Mouse (Mus musculus) CH12.LX (cell line): ENCODE data around the gene S100a1. TPM values are rescaled to one million over a fixed set of nuclear protein-coding genes. Genes with fewer than 3 reads are reported as not detected.

ENCODE experiments used
- DNase-seq: peaks from one replicate; pipeline ENCODE4 v3.0.0-alpha.2; 2013; ENCODE audit errors: extremely low read depth
- H3K27ac ChIP-seq: 2 replicates; pipeline ENCODE4 v1.5.1; 2012; ENCODE audit warnings: low read depth, mild to moderate bottlenecking, control low read depth, moderate library complexity; ENCODE audit not compliant: insufficient read depth
- H3K27me3 ChIP-seq: replicated peaks from 2 replicates; pipeline ENCODE3; 2012; ENCODE audit warnings: inconsistent platforms
- H3K36me3 ChIP-seq, 2 experiments: replicated peaks in 1 of 2; 2 replicates each; pipeline versions ENCODE3 to v1.6.1; 2012; ENCODE audit warnings: inconsistent platforms in 1 of 2, low read length in 1 of 2, mild to moderate bottlenecking in 1 of 2, mixed read lengths in 1 of 2, moderate library complexity in 1 of 2; ENCODE audit not compliant: control insufficient read depth in 1 of 2, insufficient read depth in 1 of 2
- H3K4me1 ChIP-seq, 2 experiments: 2 replicates each; pipeline ENCODE4 v1.6.1; 2012; ENCODE audit warnings: inconsistent platforms in 1 of 2, moderate library complexity in 1 of 2; ENCODE audit not compliant: insufficient read depth in 2 of 2, control insufficient read depth in 1 of 2
- H3K4me2 ChIP-seq: 2 replicates; pipeline ENCODE4 v1.6.1; 2012; ENCODE audit warnings: low read depth, mild to moderate bottlenecking, control low read depth; ENCODE audit not compliant: poor library complexity, insufficient read depth, severe bottlenecking
- H3K4me3 ChIP-seq, 3 experiments: fragments of 150-350 bp in 1 of 3; sonication (generic) in 1 of 3; replicated peaks in 1 of 3; 2 replicates each; pipeline versions ENCODE3 to v1.5.1; 2011 to 2012; ENCODE audit warnings: low read depth in 2 of 3, low read length in 2 of 3, mild to moderate bottlenecking in 2 of 3, moderate library complexity in 2 of 3, control low read depth in 1 of 3, improper control_type of control experiment in 1 of 3, inconsistent platforms in 1 of 3, mixed read lengths in 1 of 3; ENCODE audit not compliant: poor library complexity in 1 of 3
- H3K79me2 ChIP-seq: replicated peaks from 2 replicates; pipeline ENCODE4 v1.6.1; 2012; ENCODE audit warnings: mild to moderate bottlenecking, moderate library complexity; ENCODE audit not compliant: control insufficient read depth, poor library complexity, insufficient read depth, severe bottlenecking; ENCODE audit errors: extremely low read depth
- H3K9ac ChIP-seq: 2 replicates; pipeline ENCODE4 v1.6.1; 2012; ENCODE audit warnings: low read depth, mild to moderate bottlenecking, control low read depth, moderate library complexity; ENCODE audit not compliant: insufficient read depth
- H3K9me3 ChIP-seq: replicated peaks from 2 replicates; pipeline ENCODE3; 2012; ENCODE audit warnings: low read length, inconsistent platforms, mixed read lengths
- CHD2 ChIP-seq: IDR thresholded peaks from 2 replicates; pipeline ENCODE4 v1.6.1; 2011; ENCODE audit warnings: low read length, improper control_type of control experiment
- CTCF ChIP-seq, 2 experiments: IDR thresholded peaks in 1 of 2; conservative IDR thresholded peaks in 1 of 2; 2 replicates each; pipeline ENCODE4 v1.5.1; 2011 to 2012; ENCODE audit warnings: low read depth in 2 of 2, low read length in 2 of 2, improper control_type of control experiment in 1 of 2, inconsistent platforms in 1 of 2, mild to moderate bottlenecking in 1 of 2, moderate library complexity in 1 of 2
- ELF1 ChIP-seq: IDR thresholded peaks from 2 replicates; pipeline ENCODE4 v1.6.1; 2014; ENCODE audit warnings: low read depth, mild to moderate bottlenecking, inconsistent platforms, low read length, improper control_type of control experiment
- EP300 ChIP-seq: IDR thresholded peaks from 2 replicates; pipeline ENCODE4 v1.6.1; 2011; ENCODE audit warnings: low read length, improper control_type of control experiment
- GABPA ChIP-seq: IDR thresholded peaks from 2 replicates; pipeline ENCODE4 v1.6.1; 2012; ENCODE audit warnings: low read depth, low read length, improper control_type of control experiment, inconsistent platforms; ENCODE audit not compliant: insufficient replicate concordance
- IRF4 ChIP-seq: IDR thresholded peaks from 2 replicates; pipeline ENCODE4 v1.6.1; 2014; ENCODE audit warnings: low read depth, mild to moderate bottlenecking, inconsistent platforms, low read length, improper control_type of control experiment
- KAT2A ChIP-seq: IDR thresholded peaks from 2 replicates; pipeline ENCODE4 v1.6.1; 2012; ENCODE audit warnings: low read length, improper control_type of control experiment, inconsistent platforms; ENCODE audit not compliant: insufficient replicate concordance
- MAFK ChIP-seq: IDR thresholded peaks from 2 replicates; pipeline ENCODE4 v1.6.1; 2011; ENCODE audit warnings: low read length, improper control_type of control experiment; ENCODE audit not compliant: insufficient replicate concordance
- MAX ChIP-seq: IDR thresholded peaks from 2 replicates; pipeline ENCODE4 v1.6.1; 2011; ENCODE audit warnings: low read length, improper control_type of control experiment
- MEF2A ChIP-seq: IDR thresholded peaks from 2 replicates; pipeline ENCODE4 v1.6.1; 2014; ENCODE audit warnings: low read depth, mild to moderate bottlenecking, inconsistent platforms, low read length, improper control_type of control experiment, borderline replicate concordance
- NRF1 ChIP-seq: IDR thresholded peaks from 2 replicates; pipeline ENCODE4 v1.6.1; 2014; ENCODE audit warnings: low read depth, mild to moderate bottlenecking, inconsistent platforms, low read length, improper control_type of control experiment, moderate library complexity
- PAX5 ChIP-seq: IDR thresholded peaks from 2 replicates; pipeline ENCODE4 v1.6.1; 2012; ENCODE audit warnings: low read length, inconsistent platforms, mixed read lengths
- RAD21 ChIP-seq: IDR thresholded peaks from 2 replicates; pipeline ENCODE4 v1.6.1; 2011; ENCODE audit warnings: low read depth, mild to moderate bottlenecking, low read length, improper control_type of control experiment, moderate library complexity
- SIN3A ChIP-seq: IDR thresholded peaks from 2 replicates; pipeline ENCODE4 v1.6.1; 2012; ENCODE audit warnings: low read length, improper control_type of control experiment, inconsistent platforms
- SMC3 ChIP-seq: IDR thresholded peaks from 2 replicates; pipeline ENCODE4 v1.6.1; 2011; ENCODE audit warnings: low read depth, low read length, improper control_type of control experiment
- TBP ChIP-seq: conservative IDR thresholded peaks from 2 replicates; pipeline ENCODE4 v1.6.1; 2011; ENCODE audit warnings: low read depth, low read length, improper control_type of control experiment
- TCF12 ChIP-seq: IDR thresholded peaks from 2 replicates; pipeline ENCODE4 v1.6.1; 2014; ENCODE audit warnings: low read depth, mild to moderate bottlenecking, inconsistent platforms, low read length, improper control_type of control experiment
- UBTF ChIP-seq: IDR thresholded peaks from 2 replicates; pipeline ENCODE4 v1.6.1; 2012; ENCODE audit warnings: low read depth, mild to moderate bottlenecking, inconsistent platforms, low read length, improper control_type of control experiment, moderate library complexity
- USF1 ChIP-seq: IDR thresholded peaks from 2 replicates; pipeline ENCODE4 v1.6.1; 2014; ENCODE audit warnings: low read depth, mild to moderate bottlenecking, inconsistent platforms, low read length, improper control_type of control experiment
- ZC3H11A ChIP-seq: IDR thresholded peaks from 2 replicates; pipeline ENCODE4 v1.6.1; 2012; ENCODE audit warnings: low read depth, mild to moderate bottlenecking, inconsistent platforms, low read length, improper control_type of control experiment
- ZMIZ1 ChIP-seq: IDR thresholded peaks from 2 replicates; pipeline ENCODE4 v1.6.1; 2012; ENCODE audit warnings: low read depth, mild to moderate bottlenecking, inconsistent platforms, low read length, improper control_type of control experiment
- dilution Hi-C: fragments of 300-500 bp; cut with MboI; formaldehyde crosslinking; loops from 2 replicates; pipeline ENCODE4 v1.14.3; 2020; ENCODE audit warnings: low sequenced_read_pairs; ENCODE audit not compliant: extremely low pct_unique_long_range_greater_than_20kb, extremely low pct_ligation_motif_present
- in situ Hi-C: fragments of 300-500 bp; cut with MboI; formaldehyde crosslinking; loops from 3 replicates; pipeline ENCODE4 v1.14.3; 2019; ENCODE audit warnings: low sequenced_read_pairs, low pct_ligation_motif_present, low pct_unique_long_range_greater_than_20kb, mixed read lengths
- polyA plus RNA-seq: library from polyadenylated mRNA; unstranded; fragments of >175 nt; gene quantifications from 2 replicates; pipeline ENCODE4 v1.2.1, GENCODE M21; 2012; ENCODE audit warnings: low read depth; ENCODE audit not compliant: insufficient read length
- total RNA-seq, 2 experiments: library from RNA; depleted of rRNA; stranded (reverse); fragments of 300-350 nt in 1 of 2; fragments of >200 nt in 1 of 2; gene quantifications; 2 replicates each; pipeline ENCODE4 v1.2.3; 2012 to 2014

S100a1 gene
- total and polyA plus RNA-seq, 3 experiments = 2.7 to 13.2 (median 3.8) TPM

- H3K4me1 ChIP-seq = peaks cover 0 to 9% of the 10 kb centered on the region in 2 experiments; a peak in 2 of 4 replicates
- H3K36me3 ChIP-seq = no peaks in the 10 kb centered on the region
- H3K4me2 ChIP-seq = no peak within 1 kb of the TSS
- dilution Hi-C loops (no loop called here), in situ Hi-C loops (no loop called here)
- H3K4me3 ChIP-seq = no peak within 1 kb of the TSS
- peaks cover 40% of the 10 kb centered on the region for H3K27me3 ChIP-seq
- no peak for DNase-seq
- H3K27ac ChIP-seq = no peak within 1 kb of the TSS
- no peak for TF ChIP-seq MAX
- no peak for TF ChIP-seq MEF2A
- TF ChIP-seq PAX5 = no peak
- TF ChIP-seq SMC3 = no peak
- no peak for TF ChIP-seq TCF12
- TF ChIP-seq ZC3H11A = no peak
- no peak for TF ChIP-seq MAFK
- TF ChIP-seq KAT2A = no peak
- no peak for TF ChIP-seq IRF4
- no peak for TF ChIP-seq UBTF
- TF ChIP-seq CTCF (conservative IDR thresholded peaks at IDR 0.05 in 1 of 2, IDR thresholded peaks at IDR 0.05 in 1 of 2; ENCODE audit: low read depth in 2 of 2, low read length in 2 of 2) = no peak
- TF ChIP-seq USF1 = no peak
- no peak for TF ChIP-seq EP300
- TF ChIP-seq GABPA = no peak
- no peak for TF ChIP-seq RAD21
- no peak for TF ChIP-seq ZMIZ1
- no peaks in the 10 kb centered on the region for H3K9me3 ChIP-seq
- H3K79me2 ChIP-seq = no peaks in the 10 kb centered on the region
- no peak within 1 kb of the TSS for H3K9ac ChIP-seq
These were observed 23.1 kb upstream of the S100a1 start, which contains the start of gene S100a16 for GRCm38 (mm10) chr3:90537141-90537904. Gene S100a16 (plus strand): TSS chr3:90537254.

- H3K36me3 ChIP-seq = no peaks in the 10 kb centered on the region
- H3K27me3 ChIP-seq = peaks cover 24% of the 10 kb centered on the region
- H3K27ac ChIP-seq = no peak overlapping the region
- H3K9me3 ChIP-seq = no peaks in the 10 kb centered on the region
- TF ChIP-seq CTCF (conservative IDR thresholded peaks at IDR 0.05 in 1 of 2, IDR thresholded peaks at IDR 0.05 in 1 of 2; ENCODE audit: low read depth in 2 of 2, low read length in 2 of 2) (no peak), EP300 (no peak), SIN3A (no peak), USF1 (no peak), TBP (no peak), NRF1 (no peak), CHD2 (no peak), ELF1 (no peak), UBTF (no peak)
- in situ Hi-C loops = no loop called here
- no peak for DNase-seq
- peaks cover 0 to 9% of the 10 kb centered on the region in 2 experiments; a peak in 2 of 4 replicates for H3K4me1 ChIP-seq
- H3K4me2 ChIP-seq = no peak overlapping the region
- no peak overlapping the region for H3K4me3 ChIP-seq
- H3K9ac ChIP-seq = no peak overlapping the region
- no peaks in the 10 kb centered on the region for H3K79me2 ChIP-seq
- dilution Hi-C loops = no loop called here
These were observed 21.3 kb upstream of the S100a1 start for GRCm38 (mm10) chr3:90535446-90535845.
